Mouse (Mus musculus) right cerebral cortex, postnatal 14 days (tissue): Measurements from ENCODE around the gene Dcaf17.

ENCODE experiments used
- DNase-seq: peaks from one replicate; pipeline ENCODE4 v3.0.0; 2022

Dcaf17 gene

GRCm38 (mm10) chr2:71122268-71123029, 67.3 kb downstream of the Dcaf17 start:
- DNase-seq = no peak

DNA sequence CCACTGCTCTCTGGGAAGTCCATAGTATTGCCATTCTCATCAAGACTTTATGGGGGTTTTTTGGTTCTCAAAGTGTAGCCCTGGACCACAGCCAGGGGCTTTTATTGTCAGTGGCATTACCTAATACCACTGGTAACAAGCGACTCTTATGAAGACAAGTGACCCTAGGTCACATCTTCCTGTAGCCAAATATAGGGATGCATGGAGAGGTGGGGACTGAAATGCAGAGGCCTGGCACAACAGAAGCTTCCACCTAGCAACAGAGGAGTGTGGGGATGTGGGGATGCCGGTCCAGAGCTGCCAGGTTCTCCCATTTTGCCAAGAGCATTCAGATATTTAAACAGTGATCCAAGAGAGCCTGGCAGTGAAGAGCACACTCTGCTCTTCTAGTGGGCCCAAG, 68.5 kb downstream of the Dcaf17 start:
- no peak for DNase-seq

- no peak for DNase-seq
Measured at GRCm38 (mm10) chr2:71127779-71128534, 72.8 kb downstream of the Dcaf17 start.

DNA sequence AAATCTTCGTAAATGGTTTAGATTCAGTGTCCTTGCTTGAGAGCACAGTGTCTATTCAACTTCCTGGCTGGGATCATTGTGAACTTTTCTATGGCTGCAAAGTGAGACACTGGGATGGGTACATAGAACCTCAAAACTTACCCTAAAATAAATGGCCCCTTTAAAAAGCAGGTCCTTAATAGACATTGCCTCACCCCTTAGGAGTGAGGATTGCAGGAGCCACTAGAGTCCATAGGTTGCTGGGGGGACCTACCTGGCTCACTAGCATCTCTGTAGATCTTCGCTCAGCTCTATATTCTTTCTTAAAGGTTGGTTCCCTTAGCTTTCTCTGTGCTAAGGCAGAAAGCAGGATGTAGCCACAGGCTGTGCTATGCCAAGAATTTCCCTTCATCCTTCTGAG, 75.2 kb downstream of the Dcaf17 start:
- DNase-seq = no peak

DNA sequence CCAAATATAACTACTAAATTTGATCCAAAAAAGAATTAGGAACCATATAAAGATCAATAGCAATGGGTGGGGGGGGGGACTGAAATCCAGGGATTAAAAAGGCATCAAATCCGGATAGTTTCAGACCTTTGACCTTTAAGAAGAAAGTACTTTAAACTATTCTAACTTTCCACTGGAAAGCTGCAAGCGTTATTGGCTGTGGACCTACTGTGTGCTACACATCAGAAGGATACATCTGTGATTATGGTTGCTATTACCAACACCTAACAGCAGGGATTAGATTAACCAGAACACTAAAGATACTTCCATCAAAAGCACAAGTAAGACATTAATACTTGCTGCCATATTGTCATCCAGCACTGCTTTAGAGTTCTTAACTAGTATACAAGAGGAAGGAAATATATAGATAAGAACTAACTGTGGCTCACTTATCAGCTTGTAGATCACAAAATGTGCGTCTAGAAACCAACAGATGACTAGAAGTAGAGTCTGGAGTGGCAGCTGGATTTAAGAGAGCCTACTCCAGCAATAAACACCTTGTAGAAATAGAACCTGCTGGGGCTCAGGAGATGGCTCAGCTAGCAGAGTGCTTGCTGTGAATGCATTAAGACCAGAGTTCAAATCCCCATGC, 76.9 kb downstream of the Dcaf17 start:
- no peak for DNase-seq

DNA sequence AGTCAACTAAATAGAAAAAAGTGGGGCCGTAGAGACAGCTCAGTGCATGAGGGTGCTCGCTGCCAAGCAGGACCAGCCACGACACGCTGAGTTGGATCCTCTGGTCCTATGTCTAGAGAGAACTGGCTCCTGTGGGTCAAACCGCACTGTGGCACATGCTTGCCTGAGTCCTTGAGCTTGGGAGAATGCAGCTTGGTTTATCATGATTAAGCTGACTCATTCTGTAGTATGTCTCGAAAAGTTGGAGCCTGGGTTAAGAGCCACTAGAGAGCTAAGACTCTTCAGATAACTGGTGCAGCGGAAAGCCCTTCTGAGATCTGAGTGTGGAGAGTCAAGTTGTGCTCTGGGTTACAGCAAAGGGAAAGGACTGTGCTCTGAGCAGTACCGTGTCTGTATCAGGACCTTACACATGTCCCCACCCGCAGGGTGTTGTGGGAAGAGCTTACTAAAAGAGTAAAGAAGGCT, 78.9 kb downstream of the Dcaf17 start:
- no peak for DNase-seq

DNA sequence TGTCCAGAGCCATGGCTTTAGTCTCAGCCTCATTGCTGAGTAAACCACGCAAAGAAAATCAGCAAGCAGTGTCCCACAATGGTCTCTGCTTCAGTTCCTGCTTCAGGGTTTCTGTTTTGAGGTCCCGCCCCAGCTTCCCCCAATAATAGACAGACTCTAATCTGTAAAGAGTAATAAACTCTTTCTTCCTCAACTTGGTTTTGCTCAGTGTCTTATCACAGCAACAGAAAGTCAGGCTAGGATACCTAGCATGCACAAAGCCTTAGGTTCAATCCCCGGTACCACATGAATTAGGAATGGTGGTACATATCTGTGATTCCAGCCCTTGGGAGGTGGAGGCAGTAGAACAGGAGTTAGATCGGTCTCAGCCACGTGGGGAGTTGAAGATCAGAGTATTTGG, 79.7 kb downstream of the Dcaf17 start:
- DNase-seq = no peak

GRCm38 (mm10) chr2:71140622-71141021, 85.5 kb downstream of the Dcaf17 start:
- no peak for DNase-seq

- DNase-seq = no peak
Measured at GRCm38 (mm10) chr2:71142410-71142809, 87.3 kb downstream of the Dcaf17 start.

DNA sequence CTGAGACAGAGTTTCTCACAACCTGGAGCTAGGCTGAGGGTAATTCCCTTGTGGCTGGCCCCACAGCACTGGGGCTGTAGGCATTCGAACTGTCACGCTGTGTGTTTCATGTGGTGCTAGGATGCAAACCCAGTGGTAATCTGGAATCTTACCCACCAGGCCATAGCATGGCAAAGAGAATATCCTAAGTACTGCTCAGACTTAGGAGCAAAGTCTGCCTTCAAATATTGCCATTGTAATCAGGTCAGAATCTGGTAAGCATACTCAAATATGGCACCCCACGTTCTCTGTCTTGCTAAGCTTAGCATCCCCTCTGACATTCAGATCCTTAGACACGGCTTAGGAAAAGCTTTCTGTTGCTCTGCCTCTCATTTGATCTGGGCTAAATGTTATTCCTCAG, 90.7 kb downstream of the Dcaf17 start:
- no peak for DNase-seq

GRCm38 (mm10) chr2:71146266-71146665, 91.1 kb downstream of the Dcaf17 start:
- no peak for DNase-seq

DNA sequence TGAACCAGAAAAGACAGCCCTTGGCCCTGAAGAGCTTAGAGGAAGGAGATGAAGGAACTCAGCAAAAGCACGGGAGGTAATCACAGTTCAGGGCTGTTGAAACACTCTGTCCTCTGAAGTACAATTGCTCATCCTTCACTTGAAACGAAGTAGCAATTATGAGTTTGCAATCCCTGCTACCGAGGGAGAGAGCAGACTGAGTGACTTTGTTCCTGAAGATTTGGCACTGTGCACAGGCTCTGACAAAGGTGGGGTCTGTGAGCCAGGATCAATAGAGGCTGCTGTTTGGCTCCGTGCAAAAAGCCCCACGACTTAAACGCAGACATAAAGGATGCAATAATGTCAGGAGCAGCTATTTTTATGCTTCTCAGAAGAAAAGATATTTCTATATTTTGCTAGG, 92.7 kb downstream of the Dcaf17 start:
- DNase-seq = no peak
